Mouse (Mus musculus) lung, postnatal 0 days (tissue): ENCODE measurements at regions not wholly inside any gene's neighbourhood (a gene's known extent, or its start where the extent isn't known, plus 50 kb on each side); places are given as distances from the start of the nearest gene placed in this dataset.

ENCODE experiments used
- CTCF ChIP-seq: IDR thresholded peaks from 2 replicates; pipeline ENCODE4 v1.5.1; 2016; ENCODE audit warnings: antibody characterized with exemption, mild to moderate bottlenecking
- EP300 ChIP-seq: IDR thresholded peaks from 2 replicates; pipeline ENCODE4 v1.6.1; 2016; ENCODE audit warnings: antibody characterized with exemption, mild to moderate bottlenecking, control low read depth

GRCm38 (mm10) chr6:35853993-35854392 is 314.3 kb upstream of the Mtpn start:
- TF ChIP-seq CTCF (no peak), EP300 (no peak)
